Mouse (Mus musculus) spleen, embryonic (tissue): ENCODE data around the gene Fcnb.

Source experiments
- CTCF ChIA-PET: fragments of 350-600 bp; sonication (Branson Sonifier 250); formaldehyde crosslinking; loops from one replicate; lab custom pipeline; 2022; lab: Charles Lee

Gene Fcnb

DNA sequence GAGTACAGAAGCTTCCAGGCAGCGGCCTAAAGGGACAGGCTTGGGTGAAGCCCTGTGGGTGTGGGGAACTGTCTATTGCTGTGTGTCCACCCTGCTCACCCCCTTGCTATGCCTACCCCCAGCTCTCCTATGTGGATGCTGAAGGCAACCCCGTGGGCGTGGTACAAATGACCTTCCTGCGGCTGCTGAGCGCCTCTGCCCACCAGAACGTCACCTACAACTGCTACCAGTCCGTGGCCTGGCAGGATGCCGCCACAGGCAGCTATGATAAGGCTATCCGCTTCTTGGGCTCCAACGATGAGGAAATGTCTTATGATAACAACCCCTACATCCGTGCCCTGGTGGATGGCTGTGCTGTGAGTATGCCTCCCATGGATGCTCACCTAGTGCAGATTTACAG lies 52.2 kb downstream of the Fcnb start:
- CTCF ChIA-PET, result no interaction called here

DNA sequence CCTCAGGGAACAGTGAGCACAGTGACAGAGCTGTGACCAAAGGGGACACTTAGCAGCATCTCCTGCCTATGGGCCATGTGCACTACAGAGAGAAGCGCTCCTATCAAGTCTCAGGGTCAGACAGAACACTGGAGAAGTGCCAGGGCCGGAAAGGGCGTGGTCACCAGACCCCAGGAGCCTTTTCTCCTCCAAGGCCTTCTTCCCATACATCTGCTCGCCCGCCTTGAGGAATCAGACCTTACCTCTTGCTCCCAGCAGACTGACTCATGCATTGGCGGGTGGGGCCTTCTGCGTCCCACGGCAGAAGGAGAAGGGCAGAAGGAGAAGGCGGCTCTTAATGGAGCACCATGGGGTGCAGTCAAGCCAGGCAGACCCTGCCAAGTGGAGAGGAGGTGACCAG lies 52.8 kb downstream of the Fcnb start:
- CTCF ChIA-PET, result no interaction called here
